Mouse (Mus musculus): Measurements from ENCODE around the gene Thap4. TPM values are rescaled to one million over a fixed set of nuclear protein-coding genes. Genes with fewer than 3 reads are reported as not detected.
A peak's percentile ranks its signal among the peaks of the same experiment; 100 is the strongest.

Gene Thap4
- polyA plus RNA-seq, 1 experiment from 2014 or later = 63.8 TPM

DNA sequence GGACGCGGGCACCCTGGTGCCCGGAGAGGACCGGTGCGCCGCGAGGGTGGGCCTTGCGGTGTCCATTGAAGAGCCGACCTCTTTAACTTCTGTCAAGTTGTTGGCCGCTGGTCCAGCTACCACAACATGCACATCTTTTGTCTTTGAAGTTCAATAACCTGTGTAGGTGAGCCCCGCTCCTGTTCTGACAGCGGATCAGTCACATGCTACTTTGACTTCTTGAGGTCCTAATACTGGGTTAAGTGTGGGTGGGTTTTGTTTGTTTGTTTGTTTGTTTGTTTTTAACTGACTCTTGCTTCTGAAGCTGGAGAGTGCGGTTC is 587 bp upstream of the Thap4 start:
- ATAC-seq (replicated peaks; ENCODE audit: low FRiP score, low TSS enrichment, low read depth) = no peak
- DNase-seq (ENCODE audit: low spot score) = no peak
- H3K4me3 ChIP-seq (ENCODE audit: low read depth, low read length) = peak overlapping the region; percentile 92

DNA sequence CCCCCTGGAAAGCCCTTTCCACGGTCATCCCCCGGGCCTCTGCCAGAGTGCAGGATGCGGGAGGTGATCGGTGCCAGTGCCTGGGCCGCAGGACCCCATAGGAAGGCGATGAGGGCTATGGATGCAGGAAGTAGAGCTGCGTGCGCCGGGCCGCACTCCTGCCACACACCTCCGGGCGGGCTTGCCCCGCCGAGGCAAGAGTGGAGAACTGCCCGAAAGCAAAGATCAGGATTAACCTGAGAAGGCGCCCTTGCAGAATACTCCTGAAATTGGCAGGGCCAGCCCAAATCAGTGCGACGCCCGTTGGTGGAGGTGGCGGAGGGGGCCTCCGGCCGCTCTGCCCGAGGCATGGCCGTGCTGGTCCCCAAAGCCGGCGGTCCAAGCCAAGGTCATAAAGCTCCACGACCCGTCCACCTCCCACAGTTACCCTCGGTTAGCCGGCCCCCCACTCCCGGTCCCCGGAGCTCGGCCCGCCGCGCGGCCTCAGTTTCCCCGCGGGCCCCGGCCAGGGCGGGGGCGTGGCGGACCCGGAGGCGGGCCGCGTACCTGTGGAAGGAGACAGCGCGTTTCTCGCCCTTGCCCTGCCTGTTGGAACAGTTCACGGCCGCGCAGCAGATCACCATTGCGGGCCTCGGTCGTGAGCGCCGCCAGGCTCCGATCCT is 622 bp downstream of the Thap4 start:
- ATAC-seq (replicated peaks; ENCODE audit: low FRiP score, low TSS enrichment, low read depth) (peak; percentile 47), DNase-seq (ENCODE audit: low spot score) (peak; percentile 83)
- Histone ChIP-seq H3K27ac (ENCODE audit: low read depth) (peak overlapping the region; percentile 69), H3K27me3 (replicated peaks; ENCODE audit: control insufficient read depth, insufficient read depth, low read length) (no peaks in the 10 kb centered on the region), H3K36me3 (ENCODE audit: control insufficient read depth, insufficient read depth, low read length) (peaks cover 15% of the 10 kb centered on the region), H3K4me3 (ENCODE audit: low read depth, low read length) (peak overlapping the region; percentile 92), H3K4me1 (replicated peaks; ENCODE audit: control insufficient read depth, insufficient read depth, low read length) (peaks cover 10% of the 10 kb centered on the region), H3K9me3 (ENCODE audit: control insufficient read depth, low read length) (no peaks in the 10 kb centered on the region), H3K9ac (ENCODE audit: low read length) (peak overlapping the region; percentile 76), H3K4me2 (ENCODE audit: low read length) (peak overlapping the region; percentile 70)
- under 1% methylated on average over 59 of the region's 59 CpGs for WGBS

More for the DNA sequence above, 587 bp upstream of the Thap4 start:
- peak overlapping the region; percentile 76 for H3K9ac ChIP-seq (ENCODE audit: low read length)
- H3K27ac ChIP-seq (ENCODE audit: low read depth) = peak overlapping the region; percentile 69
- H3K4me1 ChIP-seq (replicated peaks; ENCODE audit: control insufficient read depth, insufficient read depth, low read length) = peaks cover 10% of the 10 kb centered on the region
- H3K9me3 ChIP-seq (ENCODE audit: control insufficient read depth, low read length) = no peaks in the 10 kb centered on the region
- peak overlapping the region; percentile 60 for H3K4me2 ChIP-seq (ENCODE audit: low read length)
- peaks cover 3% of the 10 kb centered on the region for H3K36me3 ChIP-seq (ENCODE audit: control insufficient read depth, insufficient read depth, low read length)
- H3K27me3 ChIP-seq (replicated peaks; ENCODE audit: control insufficient read depth, insufficient read depth, low read length) = no peaks in the 10 kb centered on the region
- WGBS = under 1% methylated on average over 13 of the region's 13 CpGs

DNA sequence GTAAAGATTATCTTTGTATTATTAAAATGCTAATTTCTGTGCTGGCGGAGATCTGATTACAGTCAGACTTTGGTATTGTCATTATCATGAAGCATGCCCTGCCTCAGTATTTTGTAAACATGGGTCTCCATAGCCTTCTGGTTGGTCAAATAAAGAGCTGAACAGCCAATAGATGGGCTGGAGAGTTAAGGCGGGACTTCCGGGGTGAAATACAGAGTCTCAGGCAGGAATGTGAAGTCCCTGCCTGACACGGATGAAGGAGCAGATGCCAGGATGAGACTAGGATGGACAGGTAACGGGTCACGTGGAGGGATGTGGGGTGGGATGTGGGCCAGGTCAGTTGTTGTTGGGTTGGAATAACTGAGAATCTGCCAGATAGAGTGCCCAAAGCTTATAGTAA is 3.4 kb downstream of the Thap4 start, which contains the start of gene Atg4b:
Gene Atg4b (plus strand): TSS at position 211 of the 400 bp plus-strand sequence.
- ATAC-seq (replicated peaks; ENCODE audit: low FRiP score, low TSS enrichment, low read depth) (no peak), DNase-seq (ENCODE audit: low spot score) (no peak)
- Histone ChIP-seq H3K4me2 (ENCODE audit: low read length) (no peak within 1 kb of the TSS), H3K9ac (ENCODE audit: low read length) (no peak within 1 kb of the TSS), H3K4me3 (ENCODE audit: low read depth, low read length) (no peak within 1 kb of the TSS), H3K9me3 (ENCODE audit: control insufficient read depth, low read length) (no peaks in the 10 kb centered on the region), H3K36me3 (ENCODE audit: control insufficient read depth, insufficient read depth, low read length) (peaks cover 31% of the 10 kb centered on the region), H3K4me1 (replicated peaks; ENCODE audit: control insufficient read depth, insufficient read depth, low read length) (peaks cover 10% of the 10 kb centered on the region), H3K27ac (ENCODE audit: low read depth) (no peak within 1 kb of the TSS), H3K27me3 (replicated peaks; ENCODE audit: control insufficient read depth, insufficient read depth, low read length) (no peaks in the 10 kb centered on the region)
- 84% methylated on average over 6 of the region's 6 CpGs for WGBS

DNA sequence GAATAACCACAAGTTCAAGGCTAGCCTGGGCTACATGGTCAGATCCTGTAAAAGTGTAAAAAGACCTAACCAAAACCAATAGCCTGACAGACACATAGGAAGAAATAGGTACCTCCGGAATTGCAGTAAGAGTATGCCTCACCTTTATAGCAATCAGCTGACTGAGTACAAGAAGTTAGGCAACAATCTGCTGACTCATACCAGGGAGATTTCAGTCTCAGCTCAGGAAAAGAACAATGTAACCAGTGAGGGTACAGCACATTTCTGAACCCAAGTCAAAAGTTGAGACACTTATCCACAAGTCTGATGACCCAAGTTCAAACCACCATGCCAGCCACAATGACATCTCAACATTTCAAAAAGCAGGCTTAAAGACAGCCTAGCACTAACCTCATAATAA is 6.1 kb downstream of the Thap4 start:
- WGBS = 93% methylated on average over 1 of the region's 1 CpGs
- H3K9ac ChIP-seq (ENCODE audit: low read length) = no peak overlapping the region
- ATAC-seq (replicated peaks; ENCODE audit: low FRiP score, low TSS enrichment, low read depth) = no peak

DNA sequence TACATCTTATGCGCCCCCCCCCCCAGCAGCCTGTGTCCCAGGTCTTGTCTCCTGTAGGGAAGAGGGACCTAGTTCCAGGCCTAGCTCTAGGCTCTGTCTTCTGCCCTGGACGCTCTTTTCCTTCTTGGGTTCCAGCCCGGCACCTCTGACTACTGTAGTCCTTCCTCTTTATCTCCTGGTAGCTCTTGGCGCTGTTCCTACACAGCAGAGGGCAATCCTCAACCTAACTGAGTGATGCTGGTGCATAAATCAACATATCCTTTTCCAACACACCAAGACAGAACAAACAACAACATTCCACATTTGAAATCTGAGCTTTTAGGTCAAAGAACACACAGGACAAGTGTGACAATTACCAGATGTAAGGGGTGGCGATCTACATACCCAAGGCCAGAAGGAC is 8.5 kb downstream of the Thap4 start:
- Histone ChIP-seq H3K9me3 (ENCODE audit: control insufficient read depth, low read length) (no peaks in the 10 kb centered on the region), H3K27me3 (replicated peaks; ENCODE audit: control insufficient read depth, insufficient read depth, low read length) (no peaks in the 10 kb centered on the region), H3K27ac (ENCODE audit: low read depth) (no peak overlapping the region), H3K4me1 (replicated peaks; ENCODE audit: control insufficient read depth, insufficient read depth, low read length) (no peaks in the 10 kb centered on the region), H3K36me3 (ENCODE audit: control insufficient read depth, insufficient read depth, low read length) (peaks cover 35% of the 10 kb centered on the region), H3K9ac (ENCODE audit: low read length) (no peak overlapping the region), H3K4me3 (ENCODE audit: low read depth, low read length) (no peak overlapping the region), H3K4me2 (ENCODE audit: low read length) (no peak overlapping the region)
- ATAC-seq (replicated peaks; ENCODE audit: low FRiP score, low TSS enrichment, low read depth) = no peak
- WGBS = 72% methylated on average over 5 of the region's 5 CpGs
- DNase-seq (ENCODE audit: low spot score) = no peak

More for the DNA sequence above, 6.1 kb downstream of the Thap4 start:
- Histone ChIP-seq H3K27me3 (replicated peaks; ENCODE audit: control insufficient read depth, insufficient read depth, low read length) (no peaks in the 10 kb centered on the region), H3K9me3 (ENCODE audit: control insufficient read depth, low read length) (no peaks in the 10 kb centered on the region), H3K27ac (ENCODE audit: low read depth) (no peak overlapping the region), H3K4me1 (replicated peaks; ENCODE audit: control insufficient read depth, insufficient read depth, low read length) (peaks cover 6% of the 10 kb centered on the region; the same call in 1 of the 2 replicates), H3K4me3 (ENCODE audit: low read depth, low read length) (no peak overlapping the region), H3K4me2 (ENCODE audit: low read length) (no peak overlapping the region), H3K36me3 (ENCODE audit: control insufficient read depth, insufficient read depth, low read length) (peaks cover 35% of the 10 kb centered on the region)
- DNase-seq (ENCODE audit: low spot score) = no peak

DNA sequence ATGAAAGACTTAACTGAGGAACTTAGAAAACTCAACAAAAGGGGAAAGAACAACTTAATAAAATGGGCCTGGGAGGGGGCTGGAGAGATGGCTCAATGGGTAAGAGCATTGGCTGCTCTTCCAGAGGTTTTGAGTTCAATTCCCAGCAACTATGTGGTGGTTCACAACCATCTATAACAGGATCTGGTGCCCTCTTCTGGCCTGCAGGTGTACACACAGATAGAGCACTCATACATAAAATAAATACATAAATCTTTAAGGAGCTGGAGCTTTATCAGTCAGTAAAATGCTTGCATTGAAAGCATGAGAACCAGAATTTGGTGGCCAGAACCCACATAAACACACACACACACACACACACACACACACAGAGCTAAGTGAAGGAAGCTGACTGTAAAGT is 11.8 kb downstream of the Thap4 start:
- DNase-seq (ENCODE audit: low spot score) = no peak
- no peaks in the 10 kb centered on the region for H3K4me1 ChIP-seq (replicated peaks; ENCODE audit: control insufficient read depth, insufficient read depth, low read length)
- no peaks in the 10 kb centered on the region for H3K27me3 ChIP-seq (replicated peaks; ENCODE audit: control insufficient read depth, insufficient read depth, low read length)
- H3K4me3 ChIP-seq (ENCODE audit: low read depth, low read length) = no peak overlapping the region
- no peak overlapping the region for H3K9ac ChIP-seq (ENCODE audit: low read length)
- ATAC-seq (replicated peaks; ENCODE audit: low FRiP score, low TSS enrichment, low read depth) = no peak
- H3K4me2 ChIP-seq (ENCODE audit: low read length) = no peak overlapping the region
- no peak overlapping the region for H3K27ac ChIP-seq (ENCODE audit: low read depth)
- H3K9me3 ChIP-seq (ENCODE audit: control insufficient read depth, low read length) = no peaks in the 10 kb centered on the region
- peaks cover 10% of the 10 kb centered on the region; the same call in 1 of the 2 replicates for H3K36me3 ChIP-seq (ENCODE audit: control insufficient read depth, insufficient read depth, low read length)

DNA sequence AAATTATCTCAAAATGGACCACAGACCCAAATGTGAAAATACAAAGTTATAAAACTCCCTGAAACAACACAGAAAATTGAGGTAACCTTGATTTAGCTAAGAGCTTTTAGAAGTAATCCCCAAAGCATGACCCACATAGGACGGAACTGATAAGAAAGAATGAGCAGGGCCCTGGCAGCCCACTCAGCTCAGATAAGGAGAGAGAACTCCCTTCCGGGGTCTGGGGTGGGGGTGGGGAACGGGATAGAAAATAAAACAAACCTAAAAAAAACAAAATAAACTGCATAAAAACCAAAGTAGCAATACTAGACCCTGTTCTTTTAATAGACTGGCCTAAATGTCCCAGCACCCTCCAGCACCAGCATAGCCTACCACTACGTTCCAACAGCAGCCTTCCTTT is 12.7 kb downstream of the Thap4 start:
- 61% methylated on average over 4 of the region's 4 CpGs for WGBS
- Histone ChIP-seq H3K36me3 (ENCODE audit: control insufficient read depth, insufficient read depth, low read length) (peaks cover 10% of the 10 kb centered on the region; the same call in 1 of the 2 replicates), H3K4me2 (ENCODE audit: low read length) (no peak overlapping the region), H3K27ac (ENCODE audit: low read depth) (no peak overlapping the region), H3K4me1 (replicated peaks; ENCODE audit: control insufficient read depth, insufficient read depth, low read length) (no peaks in the 10 kb centered on the region), H3K4me3 (ENCODE audit: low read depth, low read length) (no peak overlapping the region), H3K9ac (ENCODE audit: low read length) (no peak overlapping the region), H3K27me3 (replicated peaks; ENCODE audit: control insufficient read depth, insufficient read depth, low read length) (no peaks in the 10 kb centered on the region), H3K9me3 (ENCODE audit: control insufficient read depth, low read length) (no peaks in the 10 kb centered on the region)
- DNase-seq (ENCODE audit: low spot score) (no peak), ATAC-seq (replicated peaks; ENCODE audit: low FRiP score, low TSS enrichment, low read depth) (no peak)

DNA sequence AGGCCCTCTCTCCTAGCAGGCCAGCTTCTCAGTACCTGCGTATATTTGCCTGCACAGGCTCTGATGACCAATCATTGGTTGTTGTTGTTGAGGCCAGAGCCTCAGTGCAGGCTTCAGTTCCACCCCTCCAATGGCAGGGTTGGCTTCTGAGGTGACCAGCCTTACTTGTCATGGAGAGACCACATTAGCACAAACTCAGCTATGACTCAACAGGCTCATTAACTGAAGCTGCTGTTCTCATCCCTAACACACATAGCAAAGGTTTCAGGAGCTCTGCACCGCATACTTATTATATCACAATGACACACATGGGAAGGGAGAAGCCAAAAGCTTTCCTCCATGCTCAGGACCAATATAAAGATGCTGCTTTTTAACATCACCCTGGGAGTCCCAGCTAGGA is 14.0 kb downstream of the Thap4 start:
- ATAC-seq (replicated peaks; ENCODE audit: low FRiP score, low TSS enrichment, low read depth) (no peak), DNase-seq (ENCODE audit: low spot score) (no peak)
- Histone ChIP-seq H3K9ac (ENCODE audit: low read length) (no peak overlapping the region), H3K4me1 (replicated peaks; ENCODE audit: control insufficient read depth, insufficient read depth, low read length) (no peaks in the 10 kb centered on the region), H3K4me2 (ENCODE audit: low read length) (no peak overlapping the region), H3K4me3 (ENCODE audit: low read depth, low read length) (no peak overlapping the region), H3K36me3 (ENCODE audit: control insufficient read depth, insufficient read depth, low read length) (0 out of 2 replicates have a peak, but pooled peaks cover 4% of the 10 kb centered on the region), H3K9me3 (ENCODE audit: control insufficient read depth, low read length) (no peaks in the 10 kb centered on the region), H3K27me3 (replicated peaks; ENCODE audit: control insufficient read depth, insufficient read depth, low read length) (no peaks in the 10 kb centered on the region), H3K27ac (ENCODE audit: low read depth) (no peak overlapping the region)
- WGBS = 91% methylated on average over 2 of the region's 2 CpGs

DNA sequence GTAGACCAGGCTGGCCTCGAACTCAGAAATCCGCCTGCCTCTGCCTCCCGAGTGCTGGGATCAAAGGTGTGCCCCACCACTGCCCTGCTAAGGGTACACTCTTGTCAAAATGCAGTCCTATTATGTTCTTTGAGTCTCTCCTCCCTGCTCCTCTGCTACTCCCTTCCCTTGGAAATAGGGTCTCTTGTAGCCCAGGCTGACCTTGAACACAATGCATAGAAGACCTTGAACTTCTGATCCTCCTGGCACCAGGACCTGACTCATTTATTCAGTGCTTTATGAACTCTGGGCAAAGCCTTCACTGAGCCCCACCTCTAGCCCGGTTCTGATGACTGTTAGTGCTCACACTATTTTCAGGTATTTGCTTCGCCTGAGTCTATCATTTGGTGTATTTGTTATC is 17.0 kb downstream of the Thap4 start:
- DNase-seq (ENCODE audit: low spot score) (no peak), ATAC-seq (replicated peaks; ENCODE audit: low FRiP score, low TSS enrichment, low read depth) (no peak)
- WGBS = 92% methylated on average over 5 of the region's 5 CpGs
- Histone ChIP-seq H3K27me3 (replicated peaks; ENCODE audit: control insufficient read depth, insufficient read depth, low read length) (no peaks in the 10 kb centered on the region), H3K9ac (ENCODE audit: low read length) (no peak overlapping the region), H3K4me3 (ENCODE audit: low read depth, low read length) (no peak overlapping the region), H3K9me3 (ENCODE audit: control insufficient read depth, low read length) (no peaks in the 10 kb centered on the region), H3K4me1 (replicated peaks; ENCODE audit: control insufficient read depth, insufficient read depth, low read length) (no peaks in the 10 kb centered on the region), H3K4me2 (ENCODE audit: low read length) (no peak overlapping the region), H3K27ac (ENCODE audit: low read depth) (no peak overlapping the region), H3K36me3 (ENCODE audit: control insufficient read depth, insufficient read depth, low read length) (no peaks in the 10 kb centered on the region)

Measured in intestine, embryonic 14.5 days (tissue).